Mouse (Mus musculus) heart, embryonic 15.5 days (tissue): Measurements from ENCODE around the gene Procr. TPM values are rescaled to one million over a fixed set of nuclear protein-coding genes. Genes with fewer than 3 reads are reported as not detected.

Experiments
- ATAC-seq: fragments of 200-750 bp; cut with Nextera tagmentation; replicated peaks from 2 replicates; pipeline ENCODE4 v1.8.0; 2017; ENCODE audit warnings: low read depth, moderate TSS enrichment; ENCODE audit not compliant: insufficient number of reproducible peaks, insufficient read depth, low FRiP score
- H3K27ac ChIP-seq: fragments of 300-500 bp; sonication (generic); 2 replicates; pipeline ENCODE4 v1.5.1; 2015; ENCODE audit warnings: mild to moderate bottlenecking, inconsistent platforms
- H3K27me3 ChIP-seq: fragments of 300-500 bp; sonication (generic); 2 replicates; pipeline ENCODE4 v1.6.1; 2015; ENCODE audit warnings: inconsistent platforms
- H3K36me3 ChIP-seq: fragments of 300-500 bp; sonication (generic); 2 replicates; pipeline ENCODE4 v1.6.1; 2015; ENCODE audit warnings: mild to moderate bottlenecking, inconsistent platforms
- H3K4me1 ChIP-seq: fragments of 300-500 bp; sonication (generic); replicated peaks from 2 replicates; pipeline ENCODE4 v1.6.1; 2015; ENCODE audit warnings: inconsistent platforms
- H3K4me2 ChIP-seq: fragments of 300-500 bp; sonication (generic); 2 replicates; pipeline ENCODE4 v1.6.1; 2015; ENCODE audit warnings: inconsistent platforms, mild to moderate bottlenecking, moderate library complexity
- H3K4me3 ChIP-seq: fragments of 300-500 bp; sonication (generic); 2 replicates; pipeline ENCODE4 v1.5.1; 2015; ENCODE audit warnings: mild to moderate bottlenecking, inconsistent platforms
- H3K9ac ChIP-seq: fragments of 300-500 bp; sonication (generic); 2 replicates; pipeline ENCODE4 v1.6.1; 2015; ENCODE audit warnings: mild to moderate bottlenecking, inconsistent platforms
- H3K9me3 ChIP-seq: fragments of 300-500 bp; sonication (generic); replicated peaks from 2 replicates; pipeline ENCODE4 v1.6.1; 2016; ENCODE audit warnings: inconsistent platforms
- WGBS: fragments of 180-500 bp; shearing (Covaris S2); methylation state at CpG from one replicate; pipeline ENCODE4 v1.1.7; 2015; ENCODE audit warnings: mixed read lengths; 5-methylcytosine and 5-hydroxymethylcytosine counted together
- polyA plus RNA-seq: library from polyadenylated mRNA; unstranded; fragments of >200 nt; fragmentation: Nextera tagmentation; extraction: Ambion mirVana; gene quantifications from 2 replicates; pipeline ENCODE4 v1.2.1, GENCODE M21; 2015

The Procr gene
- polyA plus RNA-seq = 8.0 and 8.3 TPM in 2 replicates

DNA sequence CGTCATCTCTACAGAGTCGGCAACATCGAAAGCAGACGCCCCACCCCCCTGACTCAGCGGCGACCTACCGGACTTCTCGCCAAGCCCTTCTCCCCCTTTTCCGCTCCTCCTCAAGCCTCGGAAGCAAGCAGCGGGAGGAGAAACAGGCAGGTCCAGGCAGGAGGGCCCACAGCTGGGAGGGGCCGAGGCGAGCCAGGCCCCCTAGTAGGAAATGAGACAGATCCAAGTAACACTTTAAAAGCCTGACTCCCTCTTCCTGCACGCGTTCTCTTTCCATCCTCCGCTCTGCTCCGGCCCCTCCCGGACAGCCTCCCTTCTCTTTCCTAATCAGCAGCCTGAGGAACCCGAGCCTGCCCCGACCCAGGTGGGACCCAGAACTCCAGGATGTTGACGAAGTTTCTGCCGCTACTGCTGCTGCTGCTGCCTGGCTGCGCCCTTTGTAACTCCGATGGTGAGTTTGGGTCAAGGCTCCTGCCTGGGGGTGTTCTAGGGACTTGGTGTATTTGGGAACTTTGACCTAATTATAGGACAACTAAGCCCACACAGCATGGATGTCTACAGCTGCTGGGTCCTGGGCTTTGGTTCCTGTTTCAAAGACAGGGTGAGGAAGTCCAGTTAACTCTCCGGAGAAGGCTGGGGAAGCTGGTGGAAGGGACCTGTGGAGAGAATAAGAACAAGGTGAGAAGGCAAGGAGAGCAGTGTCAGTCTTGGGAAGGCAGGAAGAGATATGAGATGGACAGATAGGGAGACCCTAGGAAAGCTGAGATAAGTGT, at the start of gene Procr:
Gene Procr, plus strand, starts transcription at position 104 of the 773 bp plus-strand sequence.
- peak within 1 kb of the TSS; percentile 84 for H3K4me2 ChIP-seq
- 3% methylated on average over 25 of the region's 25 CpGs for WGBS

DNA sequence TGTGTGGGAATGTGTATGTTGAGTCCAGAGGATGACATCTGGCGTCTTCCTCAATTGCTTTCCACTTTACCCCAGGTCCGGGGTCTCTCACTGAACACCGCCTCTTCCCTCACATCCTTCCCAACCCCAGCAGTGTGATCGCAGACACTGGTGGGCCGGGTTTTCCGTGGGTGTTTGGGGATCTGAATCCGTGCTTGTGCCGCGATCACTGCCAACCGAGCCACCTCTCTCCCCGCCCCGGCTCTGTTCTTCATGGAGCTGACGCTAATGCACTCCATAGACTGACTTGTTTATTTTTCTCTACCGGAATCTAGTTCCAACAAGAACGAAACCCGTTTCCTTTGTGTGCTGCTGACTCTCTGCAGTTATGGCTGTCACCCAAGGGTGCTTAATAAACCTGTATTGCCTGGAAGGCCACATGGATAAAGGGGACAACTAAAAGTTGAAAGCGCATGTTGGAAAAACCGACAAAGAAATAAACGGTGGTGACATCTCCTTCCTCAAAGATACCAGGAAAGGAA, 49.5 kb upstream of the Procr start:
- Histone ChIP-seq H3K27ac (no peak overlapping the region), H3K27me3 (no peaks in the 10 kb centered on the region), H3K9ac (no peak overlapping the region), H3K36me3 (peaks cover 5% of the 10 kb centered on the region; the same call in 1 of the 2 replicates), H3K4me2 (no peak overlapping the region), H3K9me3 (no peaks in the 10 kb centered on the region), H3K4me3 (no peak overlapping the region), H3K4me1 (no peaks in the 10 kb centered on the region)
- ATAC-seq = no peak
- 78% methylated on average over 19 of the region's 19 CpGs for WGBS

More for the DNA sequence above, at the start of gene Procr:
- H3K36me3 ChIP-seq = no peaks in the 10 kb centered on the region
- peaks cover 8% of the 10 kb centered on the region for H3K27me3 ChIP-seq
- ATAC-seq = peak; percentile 80
- no peaks in the 10 kb centered on the region for H3K9me3 ChIP-seq
- H3K27ac ChIP-seq = peak within 1 kb of the TSS; percentile 33; the same call in 1 of the 2 replicates
- peak within 1 kb of the TSS; percentile 44 for H3K9ac ChIP-seq
- peak within 1 kb of the TSS; percentile 45 for H3K4me3 ChIP-seq
- peaks cover 10% of the 10 kb centered on the region for H3K4me1 ChIP-seq

DNA sequence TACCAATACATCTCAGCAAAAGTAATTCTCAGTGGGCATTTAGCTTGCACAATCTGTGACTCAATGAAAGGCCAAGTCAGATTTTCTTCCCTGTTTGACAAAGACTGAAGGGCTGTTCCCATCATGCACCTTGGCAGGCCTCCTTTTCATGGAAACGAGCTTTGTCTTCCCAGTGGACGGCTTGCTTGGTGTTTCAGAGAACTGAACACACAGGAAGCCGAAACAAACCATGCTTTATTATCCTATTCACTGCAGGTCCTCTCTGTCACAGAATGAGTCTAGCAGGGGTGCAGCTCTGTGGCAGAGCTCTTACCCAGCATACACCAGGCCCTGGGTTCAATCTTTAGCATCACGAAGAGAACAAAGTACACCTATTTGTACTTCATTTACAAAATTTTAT, 47.3 kb upstream of the Procr start:
- peaks cover 5% of the 10 kb centered on the region; the same call in 1 of the 2 replicates for H3K36me3 ChIP-seq
- H3K4me1 ChIP-seq = peaks cover 6% of the 10 kb centered on the region; the same call in 1 of the 2 replicates
- no peak for ATAC-seq
- no peak overlapping the region for H3K4me3 ChIP-seq
- 70% methylated on average over 4 of the region's 4 CpGs for WGBS
- no peaks in the 10 kb centered on the region for H3K27me3 ChIP-seq
- H3K4me2 ChIP-seq = no peak overlapping the region
- no peak overlapping the region for H3K9ac ChIP-seq
- H3K27ac ChIP-seq = no peak overlapping the region
- H3K9me3 ChIP-seq = no peaks in the 10 kb centered on the region

- no peak overlapping the region for H3K4me2 ChIP-seq
- H3K27ac ChIP-seq = no peak overlapping the region
- no peaks in the 10 kb centered on the region for H3K27me3 ChIP-seq
- no peak overlapping the region for H3K9ac ChIP-seq
- no peak for ATAC-seq
- peaks cover 17% of the 10 kb centered on the region; the same call in 1 of the 2 replicates for H3K36me3 ChIP-seq
- H3K9me3 ChIP-seq = no peaks in the 10 kb centered on the region
- peaks cover 6% of the 10 kb centered on the region; the same call in 1 of the 2 replicates for H3K4me1 ChIP-seq
- no peak overlapping the region for H3K4me3 ChIP-seq
- 62% methylated on average over 4 of the region's 4 CpGs for WGBS
Observed at GRCm38 (mm10) chr2:155707251-155707650, 43.7 kb upstream of the Procr start.

GRCm38 (mm10) chr2:155710557-155710956, 40.4 kb upstream of the Procr start:
- Histone ChIP-seq H3K4me1 (peaks cover 6% of the 10 kb centered on the region; the same call in 1 of the 2 replicates), H3K36me3 (peaks cover 32% of the 10 kb centered on the region; the same call in 1 of the 2 replicates), H3K4me2 (no peak overlapping the region), H3K4me3 (no peak overlapping the region), H3K9ac (no peak overlapping the region), H3K27me3 (no peaks in the 10 kb centered on the region), H3K27ac (no peak overlapping the region), H3K9me3 (no peaks in the 10 kb centered on the region)
- no peak for ATAC-seq
- WGBS = 85% methylated on average over 11 of the region's 11 CpGs

GRCm38 (mm10) chr2:155717082-155717990, 33.6 kb upstream of the Procr start:
- H3K9ac ChIP-seq = no peak overlapping the region
- ATAC-seq = no peak
- 78% methylated on average over 12 of the region's 12 CpGs for WGBS
- H3K27ac ChIP-seq = no peak overlapping the region
- no peak overlapping the region for H3K4me3 ChIP-seq
- H3K4me1 ChIP-seq = no peaks in the 10 kb centered on the region
- H3K27me3 ChIP-seq = no peaks in the 10 kb centered on the region
- H3K4me2 ChIP-seq = no peak overlapping the region
- no peaks in the 10 kb centered on the region for H3K9me3 ChIP-seq
- H3K36me3 ChIP-seq = peaks cover 18% of the 10 kb centered on the region; the same call in 1 of the 2 replicates

- H3K36me3 ChIP-seq = peaks cover 7% of the 10 kb centered on the region; the same call in 1 of the 2 replicates
Observed at GRCm38 (mm10) chr2:155720585-155720984, 30.3 kb upstream of the Procr start.

GRCm38 (mm10) chr2:155724036-155724435, 26.9 kb upstream of the Procr start:
- Histone ChIP-seq H3K27ac (no peak overlapping the region), H3K9me3 (no peaks in the 10 kb centered on the region), H3K4me3 (no peak overlapping the region), H3K4me2 (no peak overlapping the region), H3K27me3 (no peaks in the 10 kb centered on the region), H3K4me1 (peaks cover 5% of the 10 kb centered on the region), H3K36me3 (peaks cover 7% of the 10 kb centered on the region; the same call in 1 of the 2 replicates), H3K9ac (no peak overlapping the region)
- ATAC-seq = no peak
- 36% methylated on average over 5 of the region's 5 CpGs for WGBS

More at GRCm38 (mm10) chr2:155720585-155720984, 30.3 kb upstream of the Procr start:
- H3K9ac ChIP-seq = no peak overlapping the region
- no peak overlapping the region for H3K4me3 ChIP-seq
- H3K4me2 ChIP-seq = no peak overlapping the region
- H3K27me3 ChIP-seq = no peaks in the 10 kb centered on the region
- no peaks in the 10 kb centered on the region for H3K9me3 ChIP-seq
- 68% methylated on average over 5 of the region's 5 CpGs for whole genome bisulfite sequencing
- H3K27ac ChIP-seq = no peak overlapping the region
- H3K4me1 ChIP-seq = no peaks in the 10 kb centered on the region
- ATAC-seq = no peak

DNA sequence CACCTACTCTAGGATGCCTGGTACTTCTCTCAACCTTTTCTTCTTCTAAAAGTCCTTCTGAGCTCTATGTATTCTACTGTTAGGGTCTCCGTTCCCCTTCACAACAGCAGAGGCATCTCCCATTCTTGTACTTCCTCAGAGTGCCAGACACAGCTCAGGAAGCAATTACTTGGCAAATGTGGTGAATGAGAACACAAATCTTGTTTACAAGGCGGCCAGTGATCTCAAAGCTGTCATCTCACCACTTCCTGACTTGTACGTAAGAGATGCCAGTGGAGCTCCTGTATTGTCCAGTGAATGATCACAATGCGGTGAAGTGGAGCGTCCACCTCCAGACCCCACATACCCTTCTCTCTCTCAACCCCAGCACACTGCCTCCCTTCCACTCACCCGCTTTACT, 26.4 kb upstream of the Procr start:
- no peaks in the 10 kb centered on the region for H3K9me3 ChIP-seq
- H3K4me1 ChIP-seq = peaks cover 5% of the 10 kb centered on the region
- peaks cover 7% of the 10 kb centered on the region; the same call in 1 of the 2 replicates for H3K36me3 ChIP-seq
- no peaks in the 10 kb centered on the region for H3K27me3 ChIP-seq
- H3K4me3 ChIP-seq = no peak overlapping the region
- 86% methylated on average over 6 of the region's 6 CpGs for WGBS
- no peak overlapping the region for H3K4me2 ChIP-seq
- no peak overlapping the region for H3K27ac ChIP-seq
- H3K9ac ChIP-seq = no peak overlapping the region
- no peak for ATAC-seq

- Histone ChIP-seq H3K9ac (no peak overlapping the region), H3K27me3 (no peaks in the 10 kb centered on the region), H3K4me2 (no peak overlapping the region), H3K36me3 (peaks cover 7% of the 10 kb centered on the region; the same call in 1 of the 2 replicates), H3K27ac (no peak overlapping the region), H3K4me3 (no peak overlapping the region), H3K9me3 (no peaks in the 10 kb centered on the region), H3K4me1 (peaks cover 5% of the 10 kb centered on the region)
- no peak for ATAC-seq
- WGBS = 81% methylated on average over 7 of the region's 7 CpGs
Observed at GRCm38 (mm10) chr2:155726302-155726701, 24.6 kb upstream of the Procr start.
